Mouse (Mus musculus): Measurements from ENCODE around the gene Cd79a.

Cd79a gene

GRCm38 (mm10) chr7:24918763-24919323 lies 21.7 kb downstream of the Cd79a start:
- DNase-seq (ENCODE audit: extremely low spot score), result no peak

DNA sequence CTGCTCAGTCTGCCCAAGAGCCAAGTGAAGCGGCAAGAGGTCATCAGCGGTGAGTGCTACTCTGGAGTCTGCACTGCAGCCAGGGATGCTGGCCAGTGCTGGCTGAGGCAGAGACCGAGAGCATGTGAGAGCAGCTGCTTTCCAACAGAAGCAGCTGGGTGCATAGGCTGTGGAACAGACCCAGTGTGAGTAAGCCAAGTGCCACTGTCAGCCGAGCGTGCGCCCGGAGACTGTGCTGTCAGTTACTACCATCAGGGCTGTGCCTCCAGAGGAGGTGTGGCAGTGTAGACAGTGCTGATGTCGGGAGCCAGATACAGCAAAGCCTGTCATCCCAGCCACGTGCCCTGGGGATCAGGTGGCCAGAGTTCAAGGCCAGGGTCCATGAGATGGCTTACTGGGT lies 22.5 kb downstream of the Cd79a start:
- DNase-seq (ENCODE audit: extremely low spot score), result no peak

- DNase-seq (ENCODE audit: extremely low spot score), result no peak
Observed at GRCm38 (mm10) chr7:24930475-24930874, 33.3 kb downstream of the Cd79a start.

GRCm38 (mm10) chr7:24931651-24932050 lies 34.5 kb downstream of the Cd79a start:
- no peak for DNase-seq (ENCODE audit: extremely low spot score)

DNA sequence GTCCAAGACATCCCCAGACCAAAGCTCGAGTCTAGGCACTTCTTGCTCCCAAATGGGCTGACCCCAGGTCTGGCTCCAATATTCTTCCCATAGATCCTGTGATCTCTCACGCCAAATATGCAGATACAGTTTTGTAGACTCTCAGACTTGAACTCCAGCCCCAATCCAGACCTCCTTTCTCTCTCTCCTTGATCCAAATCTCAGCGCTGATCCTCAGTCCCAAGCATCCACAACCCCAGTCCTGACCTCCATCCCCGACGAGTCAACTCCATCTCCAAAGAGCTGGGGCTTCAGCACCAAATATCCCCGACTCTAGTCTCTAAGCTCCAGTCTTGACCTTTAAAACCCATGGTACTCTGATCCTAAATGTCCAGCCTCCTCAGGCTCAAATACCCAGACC lies 46.5 kb downstream of the Cd79a start:
- DNase-seq (ENCODE audit: extremely low spot score), result no peak

- no peak for DNase-seq (ENCODE audit: extremely low spot score)
Observed at GRCm38 (mm10) chr7:24944257-24944950, 47.2 kb downstream of the Cd79a start, which contains the start of gene Gm4881. Gene Gm4881, minus strand, starts transcription at chr7:24944494.

DNA sequence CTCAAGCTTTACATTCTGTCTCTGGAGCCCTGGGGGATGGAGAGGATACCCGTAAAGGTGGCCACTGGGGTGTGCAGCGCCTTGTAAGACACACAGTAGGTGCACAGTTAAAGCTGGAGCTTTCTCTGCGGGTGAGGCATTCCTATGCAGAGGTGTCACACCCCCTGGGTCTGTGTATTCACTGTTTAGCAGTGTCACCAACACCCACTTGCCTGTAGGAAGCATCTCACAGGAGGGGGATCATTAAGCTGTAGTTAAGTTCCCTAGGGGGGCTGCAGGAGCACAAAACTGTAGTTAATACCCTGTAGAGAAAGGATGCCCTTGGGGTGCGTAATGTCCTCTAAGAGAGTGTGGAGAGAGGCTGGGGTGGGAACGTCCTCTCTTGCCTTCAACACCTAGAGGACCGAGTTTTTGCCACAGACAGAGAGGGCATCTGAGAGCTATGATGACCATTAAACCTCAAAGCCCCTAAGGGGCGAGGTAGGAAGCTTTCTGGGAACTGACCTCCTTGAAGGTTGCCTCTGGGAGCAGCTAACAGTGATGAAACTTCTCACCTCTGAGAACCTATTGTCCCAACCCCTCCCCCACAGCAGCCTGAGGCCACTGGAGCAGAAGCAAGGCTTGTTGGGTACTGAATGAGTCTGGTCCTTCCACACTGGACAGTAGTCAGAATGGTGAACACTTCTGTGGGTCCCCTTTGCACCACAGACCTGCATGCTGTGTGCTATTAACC lies 50.3 kb downstream of the Cd79a start:
- no peak for DNase-seq (ENCODE audit: extremely low spot score)

- no peak for DNase-seq (ENCODE audit: extremely low spot score)
Observed at GRCm38 (mm10) chr7:24948774-24949173, 51.6 kb downstream of the Cd79a start.

DNA sequence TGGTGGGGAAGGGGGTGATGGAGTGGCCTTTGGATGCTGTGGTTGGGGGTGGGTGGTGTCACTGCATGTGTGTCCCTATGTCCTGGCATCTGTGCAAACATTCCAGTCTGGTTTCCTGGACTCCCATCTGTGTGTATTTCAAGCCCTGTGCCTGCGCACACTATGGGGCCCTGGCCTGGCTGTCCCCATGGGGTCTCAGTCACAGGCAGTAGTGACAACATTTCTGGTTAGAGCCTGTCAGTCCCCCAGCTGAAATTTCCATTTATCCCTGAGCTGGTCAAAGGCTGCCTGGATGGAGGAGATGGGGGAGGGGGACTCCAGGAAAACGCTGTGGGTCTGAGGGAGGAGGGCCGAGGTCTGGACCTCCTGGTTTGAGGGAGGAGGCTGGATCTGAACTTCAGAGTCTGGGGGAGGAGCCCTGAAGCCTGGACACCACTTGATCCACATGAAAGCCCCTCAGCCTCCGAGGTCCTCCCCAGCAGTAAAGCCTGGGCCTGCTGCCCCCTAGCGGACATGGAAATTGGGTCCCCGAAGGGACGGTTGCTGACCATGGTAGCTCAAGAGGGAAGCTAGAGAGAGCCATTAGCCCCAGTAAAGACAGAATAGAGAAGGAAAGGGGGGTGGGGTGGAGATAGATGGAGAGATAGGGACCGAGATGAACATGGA lies 52.9 kb downstream of the Cd79a start:
- peak; percentile 88 for DNase-seq (ENCODE audit: extremely low spot score)
